Mouse (Mus musculus): Measurements from ENCODE around the gene Ppp6r3. TPM values are rescaled to one million over a fixed set of nuclear protein-coding genes. Genes with fewer than 3 reads are reported as not detected.
"Not testable (repeated sequence)": the region's sequence is repeated elsewhere in the genome, so short reads cannot be mapped to it uniquely, and the experiment has no call there.

Gene Ppp6r3
- polyA plus RNA-seq (2012; rRNA removed) = 85.6 and 88.1 TPM in 2 replicates

- DNase-seq (ENCODE audit: extremely low spot score in 1 of 2, low spot score in 1 of 2) = peak; percentile 98
Observed at GRCm38 (mm10) chr19:3575632-3576384, at the start of gene Ppp6r3. Ppp6r3 (minus strand) TSS chr19:3575749.

GRCm38 (mm10) chr19:3625111-3625510 lies 49.6 kb upstream of the Ppp6r3 start:
- no peak for DNase-seq (ENCODE audit: extremely low spot score in 1 of 2, low spot score in 1 of 2)

- peak in 1 of 2 experiments; percentile 35 for DNase-seq (ENCODE audit: extremely low spot score in 1 of 2, low spot score in 1 of 2)
Observed at GRCm38 (mm10) chr19:3623824-3624223, 48.3 kb upstream of the Ppp6r3 start.

GRCm38 (mm10) chr19:3623294-3623693 lies 47.7 kb upstream of the Ppp6r3 start:
- no peak for DNase-seq (ENCODE audit: extremely low spot score in 1 of 2, low spot score in 1 of 2)

- DNase-seq (ENCODE audit: extremely low spot score in 1 of 2, low spot score in 1 of 2) = no peak
Observed at GRCm38 (mm10) chr19:3620871-3621270, 45.3 kb upstream of the Ppp6r3 start.

- no peak for DNase-seq (ENCODE audit: extremely low spot score in 1 of 2, low spot score in 1 of 2)
Observed at GRCm38 (mm10) chr19:3619359-3619758, 43.8 kb upstream of the Ppp6r3 start.

GRCm38 (mm10) chr19:3613991-3614390 lies 38.4 kb upstream of the Ppp6r3 start:
- no peak for DNase-seq (ENCODE audit: extremely low spot score in 1 of 2, low spot score in 1 of 2)

GRCm38 (mm10) chr19:3612534-3613273 lies 37.2 kb upstream of the Ppp6r3 start:
- DNase-seq (ENCODE audit: extremely low spot score in 1 of 2, low spot score in 1 of 2) = no peak

GRCm38 (mm10) chr19:3611730-3612129 lies 36.2 kb upstream of the Ppp6r3 start:
- no peak for DNase-seq (ENCODE audit: extremely low spot score in 1 of 2, low spot score in 1 of 2)

- DNase-seq (ENCODE audit: extremely low spot score in 1 of 2, low spot score in 1 of 2) = no peak
Observed at GRCm38 (mm10) chr19:3610886-3611285, 35.3 kb upstream of the Ppp6r3 start.

- no peak for DNase-seq (ENCODE audit: extremely low spot score in 1 of 2, low spot score in 1 of 2)
Observed at GRCm38 (mm10) chr19:3609826-3610225, 34.3 kb upstream of the Ppp6r3 start.

GRCm38 (mm10) chr19:3594316-3594715 lies 18.8 kb upstream of the Ppp6r3 start:
- DNase-seq (ENCODE audit: extremely low spot score in 1 of 2, low spot score in 1 of 2) = no peak

- no peak for DNase-seq (ENCODE audit: extremely low spot score in 1 of 2, low spot score in 1 of 2)
Observed at GRCm38 (mm10) chr19:3593379-3594055, 18.0 kb upstream of the Ppp6r3 start.

- DNase-seq (ENCODE audit: extremely low spot score in 1 of 2, low spot score in 1 of 2) = no peak
Observed at GRCm38 (mm10) chr19:3589968-3590367, 14.4 kb upstream of the Ppp6r3 start.

GRCm38 (mm10) chr19:3589547-3589946 lies 14.0 kb upstream of the Ppp6r3 start:
- no peak for DNase-seq (ENCODE audit: extremely low spot score in 1 of 2, low spot score in 1 of 2)

GRCm38 (mm10) chr19:3587729-3588128 lies 12.2 kb upstream of the Ppp6r3 start:
- DNase-seq (ENCODE audit: extremely low spot score in 1 of 2, low spot score in 1 of 2) = not testable (repeated sequence)

- DNase-seq (ENCODE audit: extremely low spot score in 1 of 2, low spot score in 1 of 2) = peak in 1 of 2 experiments; percentile 78
Observed at GRCm38 (mm10) chr19:3586540-3586939, 11.0 kb upstream of the Ppp6r3 start.

GRCm38 (mm10) chr19:3586026-3586425 lies 10.5 kb upstream of the Ppp6r3 start:
- no peak for DNase-seq (ENCODE audit: extremely low spot score in 1 of 2, low spot score in 1 of 2)

- DNase-seq (ENCODE audit: extremely low spot score in 1 of 2, low spot score in 1 of 2) = peak; percentile 47 to 83
Observed at GRCm38 (mm10) chr19:3581326-3581725, 5.8 kb upstream of the Ppp6r3 start.

GRCm38 (mm10) chr19:3577911-3578290 lies 2.4 kb upstream of the Ppp6r3 start:
- DNase-seq (ENCODE audit: extremely low spot score in 1 of 2, low spot score in 1 of 2) = no peak

GRCm38 (mm10) chr19:3577265-3577910 lies 1.8 kb upstream of the Ppp6r3 start:
- no peak for DNase-seq (ENCODE audit: extremely low spot score in 1 of 2, low spot score in 1 of 2)

Data from frontal cortex, adult 2 months (tissue).